Mouse (Mus musculus) midbrain, embryonic 16.5 days (tissue): Measurements from ENCODE around the gene Gm21885. TPM values are rescaled to one million over a fixed set of nuclear protein-coding genes. Genes with fewer than 3 reads are reported as not detected.

ENCODE experiments used
- ATAC-seq: fragments of 200-750 bp; cut with Nextera tagmentation; 2 replicates; pipeline ENCODE4 v1.8.0; 2017; ENCODE audit warnings: moderate TSS enrichment
- H3K27ac ChIP-seq: fragments of 300-500 bp; sonication (generic); 2 replicates; pipeline ENCODE4 v1.5.1; 2014; ENCODE audit warnings: mild to moderate bottlenecking, low read length, mixed read lengths
- H3K27me3 ChIP-seq: fragments of 300-500 bp; sonication (generic); 2 replicates; pipeline ENCODE4 v1.6.1; 2014; ENCODE audit warnings: low read depth, low read length, mixed read lengths; ENCODE audit not compliant: control insufficient read depth, insufficient read depth
- H3K36me3 ChIP-seq: fragments of 300-500 bp; sonication (generic); 2 replicates; pipeline ENCODE4 v1.6.1; 2014; ENCODE audit warnings: mild to moderate bottlenecking, low read length, moderate library complexity, mixed read lengths; ENCODE audit not compliant: control insufficient read depth, insufficient read depth
- H3K4me1 ChIP-seq: fragments of 300-500 bp; sonication (generic); 2 replicates; pipeline ENCODE4 v1.6.1; 2014; ENCODE audit warnings: mild to moderate bottlenecking, low read length, mixed read lengths; ENCODE audit not compliant: control insufficient read depth, insufficient read depth
- H3K4me2 ChIP-seq: fragments of 300-500 bp; sonication (generic); 2 replicates; pipeline ENCODE4 v1.6.1; 2014; ENCODE audit warnings: mild to moderate bottlenecking, low read length, mixed read lengths
- H3K4me3 ChIP-seq: fragments of 300-500 bp; sonication (generic); 2 replicates; pipeline ENCODE4 v1.5.1; 2014; ENCODE audit warnings: low read depth, mild to moderate bottlenecking, low read length, moderate library complexity, mixed read lengths
- H3K9ac ChIP-seq: fragments of 300-500 bp; sonication (generic); 2 replicates; pipeline ENCODE4 v1.6.1; 2014; ENCODE audit warnings: low read depth, low read length, mixed read lengths
- H3K9me3 ChIP-seq: fragments of 300-500 bp; sonication (generic); replicated peaks from 2 replicates; pipeline ENCODE4 v1.6.1; 2014; ENCODE audit warnings: mild to moderate bottlenecking, low read length, mixed read lengths; ENCODE audit not compliant: control insufficient read depth, poor library complexity, severe bottlenecking
- WGBS: fragments of 180-500 bp; shearing (Covaris S2); extraction: QIAGEN DNeasy Blood & Tissue Kit; methylation state at CpG from one replicate; pipeline ENCODE4 v1.1.7; 2014; 5-methylcytosine and 5-hydroxymethylcytosine counted together
- polyA plus RNA-seq: library from polyadenylated mRNA; unstranded; fragments of >200 nt; fragmentation: Nextera tagmentation; extraction: Ambion mirVana; gene quantifications from 2 replicates; pipeline ENCODE4 v1.2.1, GENCODE M21; 2015

Gene Gm21885
- polyA plus RNA-seq, 1 experiment from 2014 or later, result 0.95 TPM

DNA sequence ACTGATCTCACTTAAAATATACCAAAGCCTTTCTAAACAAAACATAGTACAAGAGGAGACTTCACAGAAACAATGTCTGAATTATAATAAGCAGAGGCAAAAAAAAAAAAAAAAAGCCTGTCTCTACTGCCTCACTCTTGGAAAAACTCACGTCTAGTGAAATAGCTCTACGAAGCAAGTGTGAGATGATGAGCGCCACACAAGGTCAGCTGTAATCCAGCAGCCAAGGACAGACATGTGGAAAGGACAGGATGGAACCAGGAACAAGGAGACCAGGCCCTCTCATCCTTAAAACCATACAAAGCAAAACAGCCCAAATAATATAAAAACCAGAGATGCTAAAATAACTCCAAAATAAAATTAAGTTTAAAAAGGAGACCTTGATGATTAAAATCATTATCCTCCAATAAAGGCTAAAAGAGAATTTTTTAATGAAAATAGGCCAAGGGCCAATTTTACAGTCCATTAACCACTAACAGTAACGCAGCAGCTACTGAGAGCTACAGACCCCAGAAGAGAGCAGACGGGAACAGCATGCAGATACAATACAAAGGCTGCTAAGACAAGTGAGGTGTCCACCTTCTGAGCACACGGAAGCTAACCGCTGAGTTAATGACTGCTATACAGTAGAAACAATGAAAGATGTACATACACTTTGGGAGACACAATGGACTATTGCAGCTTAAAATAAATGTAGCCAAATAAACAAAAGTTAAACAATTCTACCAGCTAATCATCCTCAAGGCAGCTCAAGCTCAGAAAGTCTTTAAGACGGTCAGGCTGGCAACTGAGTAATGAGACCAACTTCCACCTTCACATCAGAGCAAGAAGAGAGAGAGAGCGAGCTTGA is 13.5 kb downstream of the Gm21885 start:
- Histone ChIP-seq H3K4me3 (no peak overlapping the region), H3K4me2 (no peak overlapping the region), H3K9ac (no peak overlapping the region), H3K36me3 (peaks cover 43% of the 10 kb centered on the region), H3K4me1 (no peaks in the 10 kb centered on the region), H3K9me3 (no peaks in the 10 kb centered on the region), H3K27ac (no peak overlapping the region), H3K27me3 (no peaks in the 10 kb centered on the region)
- ATAC-seq, result no peak
- 70% methylated on average over 9 of the region's 9 CpGs for WGBS

GRCm38 (mm10) chr11:94312733-94313132 is 31.1 kb downstream of the Gm21885 start:
- no peak for ATAC-seq
- no peak overlapping the region for H3K9ac ChIP-seq
- no peaks in the 10 kb centered on the region for H3K9me3 ChIP-seq
- H3K27me3 ChIP-seq, result no peaks in the 10 kb centered on the region
- H3K4me1 ChIP-seq, result peaks cover 34% of the 10 kb centered on the region
- WGBS, result 93% methylated on average over 1 of the region's 1 CpGs
- H3K27ac ChIP-seq, result no peak overlapping the region
- no peaks in the 10 kb centered on the region for H3K36me3 ChIP-seq
- no peak overlapping the region for H3K4me2 ChIP-seq
- H3K4me3 ChIP-seq, result no peak overlapping the region

GRCm38 (mm10) chr11:94314098-94314652 is 32.5 kb downstream of the Gm21885 start:
- peaks cover 38% of the 10 kb centered on the region for H3K4me1 ChIP-seq
- no peak overlapping the region for H3K9ac ChIP-seq
- no peak overlapping the region for H3K4me2 ChIP-seq
- H3K9me3 ChIP-seq, result no peaks in the 10 kb centered on the region
- H3K27me3 ChIP-seq, result no peaks in the 10 kb centered on the region
- H3K27ac ChIP-seq, result no peak overlapping the region
- no peak for ATAC-seq
- WGBS, result 70% methylated on average over 2 of the region's 2 CpGs
- no peaks in the 10 kb centered on the region for H3K36me3 ChIP-seq
- no peak overlapping the region for H3K4me3 ChIP-seq

DNA sequence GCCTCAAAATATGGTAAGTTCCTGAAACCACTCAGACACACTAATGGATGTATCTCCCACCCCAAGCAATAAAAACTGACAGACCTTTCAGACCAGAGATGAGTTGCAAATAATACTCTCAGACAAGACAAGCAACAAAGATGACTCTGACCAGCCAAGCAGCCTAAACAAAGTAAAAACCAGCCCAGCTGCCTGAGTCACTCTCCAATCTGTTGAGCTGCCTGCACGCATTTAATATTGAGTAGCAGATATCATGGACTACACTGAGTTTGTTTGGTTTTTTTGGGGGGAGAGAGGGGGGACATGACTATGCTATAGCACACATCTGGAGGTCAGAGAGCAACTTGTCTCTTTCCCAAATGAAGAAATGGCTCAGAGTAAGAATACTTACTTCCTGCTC is 33.6 kb downstream of the Gm21885 start:
- no peak for ATAC-seq
- 75% methylated on average over 1 of the region's 1 CpGs for WGBS
- no peaks in the 10 kb centered on the region for H3K9me3 ChIP-seq
- H3K9ac ChIP-seq, result no peak overlapping the region; the same call in 1 of the 2 replicates
- H3K4me1 ChIP-seq, result peaks cover 49% of the 10 kb centered on the region
- no peaks in the 10 kb centered on the region for H3K27me3 ChIP-seq
- H3K4me3 ChIP-seq, result no peak overlapping the region
- no peaks in the 10 kb centered on the region for H3K36me3 ChIP-seq
- H3K4me2 ChIP-seq, result no peak overlapping the region
- no peak overlapping the region for H3K27ac ChIP-seq

GRCm38 (mm10) chr11:94316528-94316927 is 34.9 kb downstream of the Gm21885 start:
- peaks cover 50% of the 10 kb centered on the region for H3K4me1 ChIP-seq
- H3K9me3 ChIP-seq, result no peaks in the 10 kb centered on the region
- no peak for ATAC-seq
- 88% methylated on average over 2 of the region's 2 CpGs for WGBS
- H3K4me2 ChIP-seq, result no peak overlapping the region
- no peaks in the 10 kb centered on the region for H3K36me3 ChIP-seq
- H3K4me3 ChIP-seq, result no peak overlapping the region
- H3K9ac ChIP-seq, result no peak overlapping the region
- H3K27me3 ChIP-seq, result no peaks in the 10 kb centered on the region
- H3K27ac ChIP-seq, result no peak overlapping the region

DNA sequence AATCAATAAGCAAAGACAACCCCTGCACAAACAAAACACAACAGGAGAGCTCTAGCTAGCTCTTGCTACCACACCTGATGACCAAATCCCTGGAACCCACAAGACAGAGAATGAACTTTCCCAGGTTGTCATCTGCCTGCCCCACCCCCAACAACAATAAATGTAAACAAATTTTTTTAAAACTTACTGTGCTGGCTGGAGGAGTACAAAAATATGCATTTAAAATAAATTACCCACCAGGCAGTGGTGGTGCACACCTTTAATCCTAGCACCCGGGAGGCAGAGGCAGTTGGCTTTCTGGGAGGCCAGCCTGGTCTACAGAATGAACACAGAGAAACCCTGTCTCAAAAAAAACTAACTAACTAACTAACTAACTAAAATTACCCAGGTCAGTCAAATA is 35.3 kb downstream of the Gm21885 start:
- Histone ChIP-seq H3K27ac (no peak overlapping the region), H3K9me3 (no peaks in the 10 kb centered on the region), H3K4me3 (no peak overlapping the region), H3K36me3 (no peaks in the 10 kb centered on the region), H3K27me3 (no peaks in the 10 kb centered on the region), H3K4me2 (no peak overlapping the region), H3K9ac (no peak overlapping the region), H3K4me1 (peaks cover 49% of the 10 kb centered on the region)
- no peak for ATAC-seq
- 88% methylated on average over 1 of the region's 1 CpGs for WGBS

DNA sequence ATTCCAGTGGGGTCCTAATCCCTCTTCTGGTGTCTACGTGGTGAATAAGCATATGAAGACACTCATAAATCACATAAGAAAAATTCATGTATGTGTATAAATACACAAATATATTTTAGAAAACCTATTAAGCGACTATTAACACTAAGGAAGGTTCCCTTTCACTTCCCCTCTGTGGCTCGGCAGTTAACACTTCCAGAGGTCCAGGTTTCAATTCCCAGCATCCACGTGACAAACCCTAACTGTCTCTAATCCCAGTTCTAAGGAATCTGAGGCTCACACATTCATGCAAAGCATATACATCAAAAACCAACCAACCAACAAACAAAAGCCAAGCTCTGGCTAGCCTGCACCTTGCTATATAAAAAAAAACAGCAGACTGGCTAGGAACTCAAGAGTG is 35.8 kb downstream of the Gm21885 start:
- peaks cover 51% of the 10 kb centered on the region for H3K4me1 ChIP-seq
- no peak overlapping the region for H3K27ac ChIP-seq
- H3K9ac ChIP-seq, result no peak overlapping the region
- no peaks in the 10 kb centered on the region for H3K27me3 ChIP-seq
- no peaks in the 10 kb centered on the region for H3K9me3 ChIP-seq
- H3K4me2 ChIP-seq, result no peak overlapping the region
- no peak for ATAC-seq
- no peaks in the 10 kb centered on the region for H3K36me3 ChIP-seq
- WGBS, result 42% methylated on average over 4 of the region's 4 CpGs
- H3K4me3 ChIP-seq, result no peak overlapping the region

- no peaks in the 10 kb centered on the region for H3K9me3 ChIP-seq
- no peak overlapping the region for H3K4me3 ChIP-seq
- no peaks in the 10 kb centered on the region for H3K36me3 ChIP-seq
- H3K9ac ChIP-seq, result no peak overlapping the region
- H3K4me1 ChIP-seq, result peaks cover 52% of the 10 kb centered on the region
- ATAC-seq, result no peak
- H3K27me3 ChIP-seq, result no peaks in the 10 kb centered on the region
- 87% methylated on average over 5 of the region's 5 CpGs for WGBS
- H3K27ac ChIP-seq, result no peak overlapping the region
- H3K4me2 ChIP-seq, result no peak overlapping the region
Measured at GRCm38 (mm10) chr11:94318056-94318455, 36.4 kb downstream of the Gm21885 start.
